Mouse (Mus musculus) brain, embryonic 14.5 days (tissue): ENCODE measurements around the gene Tle1.

Source experiments
- CTCF ChIP-seq: fragments of 200-500 bp; IDR thresholded peaks from 2 replicates; pipeline ENCODE4 v1.5.1; 2012; ENCODE audit warnings: inconsistent platforms, mild to moderate bottlenecking, moderate library complexity, borderline replicate concordance; ENCODE audit not compliant: insufficient read depth, insufficient read length; ENCODE audit errors: extremely low read depth
- POLR2A ChIP-seq: fragments of 200-500 bp; IDR thresholded peaks from 2 replicates; pipeline ENCODE4 v1.6.1; 2012; ENCODE audit warnings: mild to moderate bottlenecking, inconsistent platforms, borderline replicate concordance; ENCODE audit not compliant: poor library complexity, insufficient read depth, insufficient read length, severe bottlenecking; ENCODE audit errors: extremely low read depth

- TF ChIP-seq POLR2A (no peak), CTCF (no peak)
Measured at GRCm38 (mm10) chr4:72230832-72231231, 30.1 kb upstream of the Tle1 start.
